Comparison of ENCODE assay signal across 9 mouse cellular contexts in the genomic region with DNA sequence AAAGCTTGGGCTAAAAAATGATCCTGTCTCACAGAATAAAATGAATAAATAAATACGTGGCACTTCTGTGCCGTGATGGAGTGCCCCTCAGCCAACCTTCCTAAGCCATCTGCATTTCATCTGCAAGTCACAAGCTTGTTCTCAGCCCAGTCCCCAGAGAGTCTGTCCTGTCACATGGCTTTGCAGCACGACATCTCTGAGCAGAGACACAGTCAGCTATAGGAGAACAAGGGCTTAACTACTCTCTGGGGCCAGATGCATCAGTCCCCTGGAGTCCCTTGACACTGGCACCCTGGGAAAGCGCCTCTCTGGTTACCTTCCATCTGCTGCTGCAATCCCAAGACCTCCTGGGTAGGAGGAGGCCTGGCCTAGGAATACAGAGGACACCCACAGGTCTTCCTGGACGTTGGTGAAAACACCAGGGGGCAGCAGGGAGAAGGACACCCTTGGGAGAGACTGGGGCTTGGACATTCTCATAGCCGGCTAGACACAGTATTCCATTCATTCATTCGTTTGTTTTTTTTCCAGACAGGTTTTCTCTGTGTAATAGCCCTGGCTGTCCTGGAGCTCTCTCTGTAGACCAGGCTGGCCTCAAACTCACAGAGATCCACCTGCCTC. TPM values are rescaled to one million over a fixed set of nuclear protein-coding genes. Genes with fewer than 3 reads are reported as not detected.
DNase-seq lines count a peak whose midpoint lies in the region; ATAC-seq and TF ChIP-seq lines count a peak whose summit lies in the region.
"Had no signal": no experiment of that assay in that cellular context is flagged by ENCODE, and none has a peak within 500 bp of the region (broad histone marks: within the 10 kb centered on the region; RNA-seq: fewer than 3 reads in every experiment).

No protein-coding gene starts in this region.

- peaks cover 11% of the 10 kb centered on the region for H3K4me1 ChIP-seq in embryonic facial prominence, embryonic 15.5 days
- peaks cover 8% of the 10 kb centered on the region; the same call in 1 of the 2 replicates for H3K4me1 ChIP-seq in lung, postnatal 0 days (ENCODE audit: insufficient read depth, low read depth, low read length)
- peaks cover 10% of the 10 kb centered on the region for H3K4me1 ChIP-seq in forebrain, embryonic 16.5 days (replicated peaks; ENCODE audit: control insufficient read depth, insufficient read depth, low read length)
- peaks cover 11% of the 10 kb centered on the region for H3K4me1 ChIP-seq in forebrain, embryonic 15.5 days

- no peaks in the 10 kb centered on the region for H3K9me3 ChIP-seq in embryonic facial prominence, embryonic 15.5 days (replicated peaks)
- H3K9me3 ChIP-seq in lung, postnatal 0 days (ENCODE audit: low read length): no peaks in the 10 kb centered on the region
- H3K9me3 ChIP-seq in forebrain, embryonic 16.5 days (ENCODE audit: control insufficient read depth, low read length): no peaks in the 10 kb centered on the region
- H3K9me3 ChIP-seq in forebrain, embryonic 15.5 days: no peaks in the 10 kb centered on the region
- H3K9me3 ChIP-seq: midbrain, embryonic 12.5 days had no signal

- H3K4me2 ChIP-seq in embryonic facial prominence, embryonic 15.5 days (replicated peaks): no peak overlapping the region
- no peak overlapping the region for H3K4me2 ChIP-seq in lung, postnatal 0 days (replicated peaks; ENCODE audit: low read depth, low read length)
- no peak overlapping the region for H3K4me2 ChIP-seq in forebrain, embryonic 16.5 days (ENCODE audit: low read length)
- H3K4me2 ChIP-seq in forebrain, embryonic 15.5 days (replicated peaks): no peak overlapping the region
- H3K4me2 ChIP-seq: midbrain, embryonic 12.5 days had no signal

- H3K9ac ChIP-seq in embryonic facial prominence, embryonic 15.5 days: no peak overlapping the region
- no peak overlapping the region for H3K9ac ChIP-seq in lung, postnatal 0 days (replicated peaks; ENCODE audit: low read depth)
- no peak overlapping the region for H3K9ac ChIP-seq in forebrain, embryonic 16.5 days (replicated peaks; ENCODE audit: low read depth, low read length)
- H3K9ac ChIP-seq in forebrain, embryonic 15.5 days (replicated peaks): no peak overlapping the region
- H3K9ac ChIP-seq: midbrain, embryonic 12.5 days had no signal

- peak; percentile 28 to 45 for DNase-seq in layer of hippocampus, postnatal 10 days (ENCODE audit: low spot score in 2 of 2)
- no peak for DNase-seq in layer of hippocampus, adult 9-10 months (ENCODE audit: low spot score)
- DNase-seq in NIH3T3 (ENCODE audit: low read depth): peak; percentile 59
- no peak for DNase-seq in lung, postnatal 0 days (ENCODE audit: low spot score)
- DNase-seq in yolk sac, embryonic 10.5 days (ENCODE audit: low spot score): no peak

- H3K4me3 ChIP-seq in embryonic facial prominence, embryonic 15.5 days (replicated peaks): no peak overlapping the region
- no peak overlapping the region for H3K4me3 ChIP-seq in lung, postnatal 0 days (ENCODE audit: low read depth, low read length)
- H3K4me3 ChIP-seq in forebrain, embryonic 16.5 days (replicated peaks; ENCODE audit: low read length): no peak overlapping the region
- no peak overlapping the region for H3K4me3 ChIP-seq in forebrain, embryonic 15.5 days
- H3K4me3 ChIP-seq: midbrain, embryonic 12.5 days had no signal

- no peak overlapping the region for H3K27ac ChIP-seq in embryonic facial prominence, embryonic 15.5 days (replicated peaks)
- H3K27ac ChIP-seq in lung, postnatal 0 days (ENCODE audit: low read length): no peak overlapping the region
- no peak overlapping the region for H3K27ac ChIP-seq in forebrain, embryonic 16.5 days (ENCODE audit: low read length)
- H3K27ac ChIP-seq in forebrain, embryonic 15.5 days (replicated peaks): no peak overlapping the region
- H3K27ac ChIP-seq: midbrain, embryonic 12.5 days had no signal

- peak; percentile 63 for ATAC-seq in embryonic facial prominence, embryonic 15.5 days (ENCODE audit: insufficient number of reproducible peaks, low FRiP score, low TSS enrichment, low read depth)
- no peak for ATAC-seq in lung, postnatal 0 days
- no peak for ATAC-seq in forebrain, embryonic 16.5 days
- no peak for ATAC-seq in forebrain, embryonic 15.5 days (replicated peaks)

- peak; percentile 72 for TF ChIP-seq CTCF in lung, postnatal 0 days (IDR thresholded peaks at IDR 0.05)

- 45% methylated on average over 7 of the region's 7 CpGs for WGBS in embryonic facial prominence, embryonic 15.5 days
- 51% methylated on average over 7 of the region's 7 CpGs for WGBS in lung, postnatal 0 days
- WGBS in forebrain, embryonic 16.5 days: 59% methylated on average over 7 of the region's 7 CpGs
- WGBS in forebrain, embryonic 15.5 days: 59% methylated on average over 7 of the region's 7 CpGs

- no peaks in the 10 kb centered on the region for H3K36me3 ChIP-seq in embryonic facial prominence, embryonic 15.5 days
- H3K36me3 ChIP-seq in lung, postnatal 0 days (ENCODE audit: insufficient read depth, low read length): no peaks in the 10 kb centered on the region
- H3K36me3 ChIP-seq in forebrain, embryonic 16.5 days (ENCODE audit: control insufficient read depth, insufficient read depth): no peaks in the 10 kb centered on the region
- H3K36me3 ChIP-seq in forebrain, embryonic 15.5 days: no peaks in the 10 kb centered on the region
- H3K36me3 ChIP-seq: midbrain, embryonic 12.5 days had no signal

- no peak for TF ChIP-seq EP300 in lung, postnatal 0 days (IDR thresholded peaks at IDR 0.05)

- peaks cover 36% of the 10 kb centered on the region for H3K27me3 ChIP-seq in embryonic facial prominence, embryonic 15.5 days
- H3K27me3 ChIP-seq in lung, postnatal 0 days (replicated peaks; ENCODE audit: insufficient read depth, low read length): peaks cover 18% of the 10 kb centered on the region
- peaks cover 19% of the 10 kb centered on the region for H3K27me3 ChIP-seq in forebrain, embryonic 16.5 days (replicated peaks; ENCODE audit: control insufficient read depth, insufficient read depth, low read length)
- H3K27me3 ChIP-seq in forebrain, embryonic 15.5 days: peaks cover 14% of the 10 kb centered on the region; the same call in 1 of the 2 replicates

RNA-seq across cellular contexts. Expression of a gene that starts 3.9 kb away (rescaled TPM):
- 1 to 10 TPM; 7.4 to 7.7 TPM for total RNA-seq in layer of hippocampus, postnatal 10 days (2021)
- polyA plus RNA-seq in embryonic facial prominence, embryonic 15.5 days (2015; fragmentation: Nextera tagmentation; extraction: Ambion mirVana): 3.2 and 4.3 TPM in 2 replicates
- polyA plus RNA-seq in lung, postnatal 0 days (2015; fragmentation: Nextera tagmentation; extraction: Ambion mirVana): 1.0 and 1.2 TPM in 2 replicates
- 1.2 and 1.4 TPM in 2 replicates for polyA plus RNA-seq in forebrain, embryonic 16.5 days (2015; fragmentation: Nextera tagmentation; extraction: Ambion mirVana)
- 0.88 and 1.2 TPM in 2 replicates for polyA plus RNA-seq in forebrain, embryonic 15.5 days (2015; fragmentation: Nextera tagmentation; extraction: Ambion mirVana)

Comparison
In these comparisons a context has a peak if more than half of its experiments do, and no peak if none do; other contexts are left out.
1. DNase-seq: peak in layer of hippocampus, postnatal 10 days (2 of 2) and NIH3T3 (single experiment); none in layer of hippocampus, adult 9-10 months (single experiment), lung, postnatal 0 days (single experiment) and yolk sac, embryonic 10.5 days (single experiment).